Mouse (Mus musculus) lung, postnatal 0 days (tissue): ENCODE results near the gene Zfp961.

Experiments
- CTCF ChIP-seq: IDR thresholded peaks from 2 replicates; pipeline ENCODE4 v1.5.1; 2016; ENCODE audit warnings: antibody characterized with exemption, mild to moderate bottlenecking
- EP300 ChIP-seq: IDR thresholded peaks from 2 replicates; pipeline ENCODE4 v1.6.1; 2016; ENCODE audit warnings: antibody characterized with exemption, mild to moderate bottlenecking, control low read depth

DNA sequence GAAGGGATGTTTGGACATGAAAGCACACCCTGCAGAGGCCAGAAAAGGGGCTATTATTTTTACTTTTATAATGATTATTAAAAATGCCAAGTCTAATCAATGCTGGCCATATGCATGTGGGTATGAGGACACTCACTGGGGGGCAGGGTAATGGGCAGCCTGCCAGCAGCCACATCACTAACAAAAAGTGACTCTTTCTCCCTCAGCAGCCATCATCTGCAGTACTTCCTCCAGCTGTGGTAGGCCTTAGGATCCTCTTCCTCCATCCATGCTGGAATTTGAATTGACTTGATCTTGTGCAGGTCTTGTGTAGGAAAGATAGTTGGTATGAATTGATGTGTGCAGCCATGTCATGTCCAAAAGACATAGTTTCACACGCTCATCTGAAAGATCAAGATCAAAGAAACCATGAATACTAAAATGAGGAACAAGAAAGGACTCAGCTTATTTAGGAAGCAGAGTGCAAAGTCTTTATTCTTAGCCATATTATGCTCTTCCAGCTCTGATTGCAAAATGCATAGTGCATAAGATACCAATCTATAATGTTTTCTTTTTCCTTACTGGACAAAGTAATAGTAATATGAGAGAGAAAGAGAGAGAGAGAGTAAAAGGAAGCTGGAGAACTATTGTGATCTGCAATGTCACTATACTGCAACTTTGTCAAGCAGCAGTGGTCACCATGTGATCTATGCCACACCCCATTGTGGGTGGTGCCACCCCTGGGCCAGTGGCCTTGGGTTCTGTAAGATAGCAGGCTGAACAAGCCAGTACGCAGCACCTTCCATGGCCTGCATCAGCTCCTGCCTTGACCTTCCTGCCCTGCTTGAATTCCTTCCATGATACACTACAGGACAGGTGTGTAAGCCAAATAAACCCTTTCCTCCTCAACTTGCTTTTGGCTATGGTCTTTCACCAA is 10.3 kb upstream of the Zfp961 start:
- no peak for TF ChIP-seq CTCF
- TF ChIP-seq EP300 = no peak
